Mouse (Mus musculus) left cerebral cortex, adult 18-20 months (tissue): ENCODE data around the gene Psmd2. TPM values are rescaled to one million over a fixed set of nuclear protein-coding genes. Genes with fewer than 3 reads are reported as not detected.
A peak's percentile ranks its signal among the peaks of the same experiment; 100 is the strongest.

Experiments used
- DNase-seq, 2 experiments: peaks; one replicate each; pipeline ENCODE4 v3.0.0; 2021 to 2022; ENCODE audit warnings: low spot score in 2 of 2, mixed read lengths in 1 of 2
- microRNA-seq, 2 experiments: library from miRNA; unstranded; fragments of <30 nt; microRNA quantifications; one replicate each; pipeline ENCODE4 v1.2.0; 2021
- total RNA-seq, 2 experiments: library from RNA; stranded (reverse); gene quantifications; 2 replicates each; pipeline ENCODE4 v1.2.3; 2021

Gene Psmd2
- total RNA-seq, 2 experiments from 2014 or later: 223 to 226 TPM

GRCm38 (mm10) chr16:20700036-20700435 is 48.6 kb downstream of the Psmd2 start:
- no peak for DNase-seq

- no peak for DNase-seq
Measured at GRCm38 (mm10) chr16:20701316-20701715, 49.9 kb downstream of the Psmd2 start.

- no peak for DNase-seq
Measured at GRCm38 (mm10) chr16:20701729-20702521, 50.5 kb downstream of the Psmd2 start.

GRCm38 (mm10) chr16:20702522-20702893 is 51.1 kb downstream of the Psmd2 start:
- DNase-seq: peak; percentile 67 to 68

- peak in 1 of 2 experiments; percentile 18 for DNase-seq
Measured at GRCm38 (mm10) chr16:20703071-20703470, 51.6 kb downstream of the Psmd2 start.

GRCm38 (mm10) chr16:20703699-20704400 is 52.4 kb downstream of the Psmd2 start:
- no peak for DNase-seq

GRCm38 (mm10) chr16:20705786-20706185 is 54.3 kb downstream of the Psmd2 start:
- DNase-seq: no peak

- no peak for DNase-seq
Measured at GRCm38 (mm10) chr16:20706407-20707055, 55.1 kb downstream of the Psmd2 start.

- no peak for DNase-seq
Measured at GRCm38 (mm10) chr16:20708220-20708938, 56.9 kb downstream of the Psmd2 start.

- peak in 1 of 2 experiments; percentile 12 for DNase-seq
Measured at GRCm38 (mm10) chr16:20708939-20709734, 57.7 kb downstream of the Psmd2 start.

- DNase-seq: no peak
Measured at GRCm38 (mm10) chr16:20710370-20710769, 58.9 kb downstream of the Psmd2 start.

- no peak for DNase-seq
Measured at GRCm38 (mm10) chr16:20710810-20711209, 59.4 kb downstream of the Psmd2 start.

GRCm38 (mm10) chr16:20712190-20712589 is 60.7 kb downstream of the Psmd2 start:
- no peak for DNase-seq

GRCm38 (mm10) chr16:20712889-20713288 is 61.4 kb downstream of the Psmd2 start:
- DNase-seq: no peak

Small RNAs within 50 kb of the gene (microRNA-seq; reads per million reads assigned to microRNA genes)
- 608 to 719 reads per million in 2 experiments for gene Mir1224

Other genes with a start within 250 kb of the Psmd2 start
- gene Abcc5, start 225.3 kb upstream of the Psmd2 start, total RNA-seq: 100 to 1,000 TPM; 208 to 216 TPM
- gene Eif2b5, start 152.8 kb upstream of the Psmd2 start, total RNA-seq: 10 to 100 TPM; 55.8 to 65.4 TPM
- gene Dvl3, start 134.7 kb upstream of the Psmd2 start, total RNA-seq: 10 to 100 TPM; 57.0 to 57.5 TPM
- gene Ap2m1, start 116.2 kb upstream of the Psmd2 start, total RNA-seq: 100 to 1,000 TPM; 826 to 873 TPM
- 100 to 1,000 TPM; 100 to 120 TPM for gene Abcf3, start 103.1 kb upstream of the Psmd2 start, total RNA-seq
- 10 to 100 TPM; 50.1 to 62.9 TPM for gene Vwa5b2, start 62.2 kb upstream of the Psmd2 start, total RNA-seq
- gene Eef1akmt4, start 40.1 kb upstream of the Psmd2 start, total RNA-seq: 1 to 10 TPM; 1.9 to 2.9 TPM
- gene Gm49333, start 40.0 kb upstream of the Psmd2 start, total RNA-seq: not detected
- 10 to 100 TPM; 11.7 to 13.4 TPM for gene Alg3, start 39.9 kb upstream of the Psmd2 start, total RNA-seq
- gene Camk2n2, start 30.4 kb upstream of the Psmd2 start, total RNA-seq: 100 to 1,000 TPM; 189 to 201 TPM
- 10 to 100 TPM; 23.7 to 27.6 TPM for gene Ece2, start 21.8 kb upstream of the Psmd2 start, total RNA-seq
- gene Eif4g1, start 16.7 kb downstream of the Psmd2 start, total RNA-seq: 100 to 1,000 TPM; 262 to 265 TPM
- gene Fam131a, start 41.6 kb downstream of the Psmd2 start, total RNA-seq: 100 to 1,000 TPM; 320 to 327 TPM
- 10 to 100 TPM; 27.6 to 30.2 TPM for gene Polr2h, start 66.0 kb downstream of the Psmd2 start, total RNA-seq
- 10 to 100 TPM; 54.8 to 67.2 TPM for gene Clcn2, start 66.1 kb downstream of the Psmd2 start, total RNA-seq
- gene Chrd, start 81.5 kb downstream of the Psmd2 start, total RNA-seq: 10 to 100 TPM; 39.9 to 47.0 TPM
- 1 to 10 TPM; 3.7 to 6.0 TPM for gene Thpo, start 82.9 kb downstream of the Psmd2 start, total RNA-seq